ENCODE assay signal across 8 mouse cellular contexts in genomic region chr11:95000128-95000527, GRCm38 (mm10). TPM values are rescaled to one million over a fixed set of nuclear protein-coding genes. Genes with fewer than 3 reads are reported as not detected.
A peak's percentile ranks its signal among the peaks of the same experiment; 100 is the strongest.
DNase-seq lines count a peak whose midpoint lies in the region; ATAC-seq and TF ChIP-seq lines count a peak whose summit lies in the region.
"Had no signal": no experiment of that assay in that cellular context is flagged by ENCODE, and none has a peak within 500 bp of the region (broad histone marks: within the 10 kb centered on the region; RNA-seq: fewer than 3 reads in every experiment).

No protein-coding gene starts in this region.

- peaks cover 77% of the 10 kb centered on the region for H3K36me3 ChIP-seq in kidney, embryonic 14.5 days (ENCODE audit: control insufficient read depth, insufficient read depth, low read length)
- peaks cover 10 to 72% of the 10 kb centered on the region in 2 experiments for H3K36me3 ChIP-seq in MEL (ENCODE audit: control insufficient read depth in 1 of 2, insufficient read depth in 2 of 2, low read length in 2 of 2)
- H3K36me3 ChIP-seq in embryonic facial prominence, embryonic 10.5 days (replicated peaks), result peaks cover 99% of the 10 kb centered on the region
- peaks cover 88% of the 10 kb centered on the region for H3K36me3 ChIP-seq in liver, embryonic 13.5 days

- no peak for TF ChIP-seq CTCF in MEL (IDR thresholded peaks at IDR 0.05 in 2 of 3, conservative IDR thresholded peaks at IDR 0.05 in 1 of 3; ENCODE audit: control insufficient read depth in 1 of 3, insufficient read depth in 1 of 3, low read depth in 2 of 3, low read length in 3 of 3, poor library complexity in 1 of 3, severe bottlenecking in 1 of 3)

- H3K79me2 ChIP-seq in MEL (ENCODE audit: control insufficient read depth, insufficient read depth, low read length, poor library complexity), result peaks cover 48% of the 10 kb centered on the region

- TF ChIP-seq POLR2A in MEL (IDR thresholded peaks at IDR 0.05; ENCODE audit: control insufficient read depth in 1 of 2, insufficient read depth in 1 of 2, low read depth in 1 of 2, low read length in 2 of 2, poor library complexity in 1 of 2), result no peak

- TF ChIP-seq EP300 in MEL (IDR thresholded peaks at IDR 0.05; ENCODE audit: low read depth in 1 of 2, low read length in 2 of 2), result no peak

- no peak overlapping the region for H3K9ac ChIP-seq in kidney, embryonic 14.5 days (ENCODE audit: low read depth, low read length)
- peak overlapping the region; percentile 25 for H3K9ac ChIP-seq in MEL (ENCODE audit: control insufficient read depth, low read depth, low read length, poor library complexity, severe bottlenecking)
- peak overlapping the region; percentile 98 for H3K9ac ChIP-seq in liver, embryonic 13.5 days

- no peak for TF ChIP-seq RAD21 in MEL (IDR thresholded peaks at IDR 0.05; ENCODE audit: low read depth, low read length)

- intact Hi-C loops in left cerebral cortex, postnatal 25 days (cut with DNase I), result loop anchor here (2.0 kb wide), 1 partner anchor 21 kb away; no protein-coding TSS in a partner anchor

- H3K4me3 ChIP-seq in kidney, embryonic 14.5 days (ENCODE audit: low read length), result no peak overlapping the region
- H3K4me3 ChIP-seq in MEL (ENCODE audit: control insufficient read depth in 1 of 2, insufficient read depth in 1 of 2, low read depth in 2 of 2, low read length in 2 of 2), result no peak overlapping the region
- H3K4me3 ChIP-seq in embryonic facial prominence, embryonic 10.5 days, result peak overlapping the region; percentile 29; the same call in 1 of the 2 replicates
- peak overlapping the region; percentile 22; the same call in 1 of the 2 replicates for H3K4me3 ChIP-seq in liver, embryonic 13.5 days (replicated peaks)

- WGBS in kidney, embryonic 14.5 days, result 61% methylated on average over 8 of the region's 8 CpGs
- WGBS in embryonic facial prominence, embryonic 10.5 days, result 73% methylated on average over 8 of the region's 8 CpGs
- 53% methylated on average over 8 of the region's 8 CpGs for WGBS in liver, embryonic 13.5 days (ENCODE audit: insufficient replicate concordance)

- H3K9me3 ChIP-seq in kidney, embryonic 14.5 days (ENCODE audit: control insufficient read depth, low read length), result no peaks in the 10 kb centered on the region
- no peaks in the 10 kb centered on the region for H3K9me3 ChIP-seq in MEL (replicated peaks; ENCODE audit: insufficient read depth, low read length)
- H3K9me3 ChIP-seq in embryonic facial prominence, embryonic 10.5 days, result no peaks in the 10 kb centered on the region
- H3K9me3 ChIP-seq in liver, embryonic 13.5 days (replicated peaks), result no peaks in the 10 kb centered on the region

- no peak overlapping the region for H3K4me2 ChIP-seq in kidney, embryonic 14.5 days (replicated peaks; ENCODE audit: low read depth, low read length)
- H3K4me2 ChIP-seq in liver, embryonic 13.5 days, result peak overlapping the region; percentile 97

- H3K4me1 ChIP-seq in kidney, embryonic 14.5 days (ENCODE audit: control insufficient read depth, insufficient read depth, low read length), result peaks cover 19% of the 10 kb centered on the region
- peaks cover 40 to 77% of the 10 kb centered on the region in 2 experiments for H3K4me1 ChIP-seq in MEL (ENCODE audit: control insufficient read depth in 1 of 2, insufficient read depth in 2 of 2, low read length in 2 of 2)
- peaks cover 59% of the 10 kb centered on the region for H3K4me1 ChIP-seq in embryonic facial prominence, embryonic 10.5 days
- H3K4me1 ChIP-seq in liver, embryonic 13.5 days (replicated peaks), result peaks cover 99% of the 10 kb centered on the region

- no peak for DNase-seq in kidney, adult 9 months
- DNase-seq in MEL (ENCODE audit: low read depth, low spot score), result no peak
- DNase-seq in embryonic facial prominence, embryonic 10.5 days (ENCODE audit: low spot score), result no peak
- DNase-seq in liver, embryonic 13.5 days, result no peak
- no peak for DNase-seq in MN1 (ENCODE audit: low spot score)
- DNase-seq in left cerebral cortex, postnatal 25 days (ENCODE audit: low spot score in 2 of 2), result no peak

- peak overlapping the region; percentile 74 for H3K27ac ChIP-seq in kidney, embryonic 14.5 days (ENCODE audit: low read depth, low read length)
- peak overlapping the region; percentile 63 for H3K27ac ChIP-seq in MEL (ENCODE audit: control insufficient read depth, low read depth, low read length)
- H3K27ac ChIP-seq in embryonic facial prominence, embryonic 10.5 days (replicated peaks), result peak overlapping the region; percentile 72
- H3K27ac ChIP-seq in liver, embryonic 13.5 days, result peak overlapping the region; percentile 91

- ATAC-seq in kidney, embryonic 14.5 days (ENCODE audit: low FRiP score, low TSS enrichment), result no peak
- ATAC-seq in liver, embryonic 13.5 days (ENCODE audit: low read depth), result no peak

- no peaks in the 10 kb centered on the region for H3K27me3 ChIP-seq in kidney, embryonic 14.5 days (ENCODE audit: control insufficient read depth, insufficient read depth, low read length)
- no peaks in the 10 kb centered on the region for H3K27me3 ChIP-seq in MEL (ENCODE audit: control insufficient read depth in 1 of 2, insufficient read depth in 2 of 2, low read length in 2 of 2)
- H3K27me3 ChIP-seq in embryonic facial prominence, embryonic 10.5 days (replicated peaks; ENCODE audit: low read depth, poor library complexity, severe bottlenecking), result no peaks in the 10 kb centered on the region
- no peaks in the 10 kb centered on the region for H3K27me3 ChIP-seq in liver, embryonic 13.5 days

TF ChIP-seq in MEL, 35 proteins besides CTCF, POLR2A, EP300 and RAD21:
- TF ChIP-seq NELFE (IDR thresholded peaks at IDR 0.05; ENCODE audit: low read depth, low read length) (peak; percentile 21; the same call in 1 of the 2 replicates), MAZ (IDR thresholded peaks at IDR 0.05; ENCODE audit: low read depth, low read length) (no peak)

RNA-seq across cellular contexts. Expression of gene Ppp1r9b, which starts 9.3 kb away (rescaled TPM):
- polyA plus RNA-seq in kidney, embryonic 14.5 days (2014; fragmentation: Nextera tagmentation; extraction: Ambion mirVana), result 12.0 and 14.6 TPM in 2 replicates
- 113 and 150 TPM in 2 replicates for total RNA-seq in MEL (2012; rRNA removed)
- 100 to 1,000 TPM in 1 of 2 experiments, 10 to 100 TPM in 1; 47.0 to 169 TPM for polyA plus RNA-seq in MEL (2012; ENCODE audit: insufficient read depth in 1 of 2, insufficient read length in 2 of 2, low read depth in 1 of 2, low replicate concordance in 2 of 2, missing spikeins in 1 of 2)
- 8.3 and 9.4 TPM in 2 replicates for polyA plus RNA-seq in embryonic facial prominence, embryonic 10.5 days (2016; fragmentation: Nextera tagmentation; extraction: Ambion mirVana)
- 10.0 and 10.6 TPM in 2 replicates for polyA plus RNA-seq in liver, embryonic 13.5 days (2015; fragmentation: Nextera tagmentation; extraction: Ambion mirVana)
- total RNA-seq in left cerebral cortex, postnatal 25 days (2021), result 100 to 1,000 TPM; 675 to 703 TPM

RNA-seq across cellular contexts. Expression of gene Samd14, which starts 9.6 kb away (rescaled TPM):
- 14.7 and 18.3 TPM in 2 replicates for polyA plus RNA-seq in kidney, embryonic 14.5 days (2014; fragmentation: Nextera tagmentation; extraction: Ambion mirVana)
- total RNA-seq in MEL (2012; rRNA removed), result 35.8 and 57.6 TPM in 2 replicates
- 1,000 to 10,000 TPM in 1 of 2 experiments, 100 to 1,000 TPM in 1; 101 to 1,219 TPM for polyA plus RNA-seq in MEL (2012; ENCODE audit: insufficient read depth in 1 of 2, insufficient read length in 2 of 2, low read depth in 1 of 2, low replicate concordance in 2 of 2, missing spikeins in 1 of 2)
- 35.5 and 42.5 TPM in 2 replicates for polyA plus RNA-seq in embryonic facial prominence, embryonic 10.5 days (2016; fragmentation: Nextera tagmentation; extraction: Ambion mirVana)
- 35.4 and 36.3 TPM in 2 replicates for polyA plus RNA-seq in liver, embryonic 13.5 days (2015; fragmentation: Nextera tagmentation; extraction: Ambion mirVana)
- 10 to 100 TPM; 30.8 to 31.1 TPM for total RNA-seq in left cerebral cortex, postnatal 25 days (2021)

RNA-seq across cellular contexts. Expression of gene Sgca, which starts 24.0 kb away (rescaled TPM):
- polyA plus RNA-seq in kidney, embryonic 14.5 days (2014; fragmentation: Nextera tagmentation; extraction: Ambion mirVana), result 0.24 TPM in 1 of 2 replicates, not detected in the other
- total RNA-seq in MEL (2012; rRNA removed), result not detected in 2 replicates
- not detected for polyA plus RNA-seq in MEL (2012; ENCODE audit: insufficient read depth in 1 of 2, insufficient read length in 2 of 2, low read depth in 1 of 2, low replicate concordance in 2 of 2, missing spikeins in 1 of 2)
- 0.17 TPM in 1 of 2 replicates, not detected in the other for polyA plus RNA-seq in embryonic facial prominence, embryonic 10.5 days (2016; fragmentation: Nextera tagmentation; extraction: Ambion mirVana)
- 0.21 and 0.28 TPM in 2 replicates for polyA plus RNA-seq in liver, embryonic 13.5 days (2015; fragmentation: Nextera tagmentation; extraction: Ambion mirVana)
- under 1 TPM in 1 of 2 experiments, not detected in 1; 0.46 TPM for total RNA-seq in left cerebral cortex, postnatal 25 days (2021)

RNA-seq across cellular contexts. Expression of gene Hils1, which starts 32.7 kb away (rescaled TPM):
- polyA plus RNA-seq in kidney, embryonic 14.5 days (2014; fragmentation: Nextera tagmentation; extraction: Ambion mirVana), result not detected in 2 replicates
- not detected in 2 replicates for total RNA-seq in MEL (2012; rRNA removed)
- not detected for polyA plus RNA-seq in MEL (2012; ENCODE audit: insufficient read depth in 1 of 2, insufficient read length in 2 of 2, low read depth in 1 of 2, low replicate concordance in 2 of 2, missing spikeins in 1 of 2)
- not detected in 2 replicates for polyA plus RNA-seq in embryonic facial prominence, embryonic 10.5 days (2016; fragmentation: Nextera tagmentation; extraction: Ambion mirVana)
- polyA plus RNA-seq in liver, embryonic 13.5 days (2015; fragmentation: Nextera tagmentation; extraction: Ambion mirVana), result not detected in 2 replicates
- total RNA-seq in left cerebral cortex, postnatal 25 days (2021), result not detected
- total RNA-seq: left cerebral cortex, adult 8-10 months had no signal

RNA-seq across cellular contexts. Expression of gene Pdk2, which starts 41.0 kb away (rescaled TPM):
- 30.0 and 46.5 TPM in 2 replicates for polyA plus RNA-seq in kidney, embryonic 14.5 days (2014; fragmentation: Nextera tagmentation; extraction: Ambion mirVana)
- 0.56 and 0.81 TPM in 2 replicates for total RNA-seq in MEL (2012; rRNA removed)
- polyA plus RNA-seq in MEL (2012; ENCODE audit: insufficient read depth in 1 of 2, insufficient read length in 2 of 2, low read depth in 1 of 2, low replicate concordance in 2 of 2, missing spikeins in 1 of 2), result 1 to 10 TPM in 1 of 2 experiments, not detected in 1; 8.0 TPM
- polyA plus RNA-seq in embryonic facial prominence, embryonic 10.5 days (2016; fragmentation: Nextera tagmentation; extraction: Ambion mirVana), result 12.9 and 16.0 TPM in 2 replicates
- 5.8 and 8.6 TPM in 2 replicates for polyA plus RNA-seq in liver, embryonic 13.5 days (2015; fragmentation: Nextera tagmentation; extraction: Ambion mirVana)
- total RNA-seq in left cerebral cortex, postnatal 25 days (2021), result 10 to 100 TPM; 87.3 to 88.7 TPM

Comparison
In these comparisons a context has a peak if more than half of its experiments do, and no peak if none do; other contexts are left out.
1. H3K4me3 ChIP-seq: peak in embryonic facial prominence, embryonic 10.5 days (single experiment) and liver, embryonic 13.5 days (single experiment); none in kidney, embryonic 14.5 days (single experiment) and MEL (0 of 2).
2. Peak in every context shown above with its lines, with median percentiles within 50 percentile points of each other: H3K27ac ChIP-seq.